Mouse (Mus musculus) kidney, embryonic 15.5 days (tissue): Measurements from ENCODE around the gene Mprip. TPM values are rescaled to one million over a fixed set of nuclear protein-coding genes. Genes with fewer than 3 reads are reported as not detected.
"Not testable (repeated sequence)": the region's sequence is repeated elsewhere in the genome, so short reads cannot be mapped to it uniquely, and the experiment has no call there.

Source experiments
- ATAC-seq: fragments of 200-750 bp; cut with Nextera tagmentation; replicated peaks from 2 replicates; pipeline ENCODE4 v1.8.0; 2017; ENCODE audit warnings: moderate TSS enrichment; ENCODE audit not compliant: low FRiP score
- H3K27ac ChIP-seq: fragments of 300-500 bp; sonication (generic); 2 replicates; pipeline ENCODE4 v1.5.1; 2015; ENCODE audit warnings: mild to moderate bottlenecking, inconsistent platforms
- H3K27me3 ChIP-seq: fragments of 300-500 bp; sonication (generic); 2 replicates; pipeline ENCODE4 v1.6.1; 2015; ENCODE audit warnings: inconsistent platforms
- H3K36me3 ChIP-seq: fragments of 300-500 bp; sonication (generic); 2 replicates; pipeline ENCODE4 v1.6.1; 2015; ENCODE audit warnings: inconsistent platforms
- H3K4me1 ChIP-seq: fragments of 300-500 bp; sonication (generic); 2 replicates; pipeline ENCODE4 v1.6.1; 2015; ENCODE audit warnings: inconsistent platforms
- H3K4me2 ChIP-seq: fragments of 300-500 bp; sonication (generic); 2 replicates; pipeline ENCODE4 v1.6.1; 2015; ENCODE audit warnings: moderate library complexity, mild to moderate bottlenecking, inconsistent platforms
- H3K4me3 ChIP-seq: fragments of 300-500 bp; sonication (generic); replicated peaks from 2 replicates; pipeline ENCODE4 v1.5.1; 2015; ENCODE audit warnings: mild to moderate bottlenecking, inconsistent platforms
- H3K9ac ChIP-seq: fragments of 300-500 bp; sonication (generic); 2 replicates; pipeline ENCODE4 v1.6.1; 2015; ENCODE audit warnings: mild to moderate bottlenecking, inconsistent platforms
- H3K9me3 ChIP-seq: fragments of 300-500 bp; sonication (generic); replicated peaks from 2 replicates; pipeline ENCODE4 v1.6.1; 2016; ENCODE audit warnings: inconsistent platforms
- WGBS: fragments of 180-500 bp; shearing (Covaris S2); methylation state at CpG from one replicate; pipeline ENCODE4 v1.1.7; 2015; ENCODE audit warnings: mixed read lengths; 5-methylcytosine and 5-hydroxymethylcytosine counted together
- polyA plus RNA-seq: library from polyadenylated mRNA; unstranded; fragments of >200 nt; fragmentation: Nextera tagmentation; extraction: Ambion mirVana; gene quantifications from 2 replicates; pipeline ENCODE4 v1.2.1, GENCODE M21; 2015

Gene Mprip
- polyA plus RNA-seq, 1 experiment from 2014 or later = 46.7 TPM

DNA sequence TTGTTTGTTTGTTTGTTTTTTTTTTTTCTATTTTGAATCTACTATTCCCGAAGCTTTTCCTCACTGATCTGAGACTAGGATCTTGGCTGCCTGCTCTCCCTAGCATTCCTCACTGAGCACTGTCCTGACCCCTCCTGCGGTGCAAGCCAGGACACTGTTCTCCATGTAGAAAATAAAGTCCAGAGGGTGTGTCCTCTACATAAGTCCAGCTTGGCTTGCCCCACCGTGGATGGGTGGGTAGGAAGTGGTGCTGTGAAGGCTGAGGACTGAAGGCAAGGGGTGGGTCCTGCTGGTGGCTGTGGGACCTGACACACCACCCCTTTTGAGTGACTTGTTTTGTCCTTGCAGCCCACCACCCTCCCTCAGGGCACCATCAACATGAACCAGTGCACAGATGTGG, 66.1 kb downstream of the Mprip start:
- 88% methylated on average over 3 of the region's 3 CpGs for WGBS
- Histone ChIP-seq H3K9me3 (no peaks in the 10 kb centered on the region), H3K27ac (no peak overlapping the region), H3K27me3 (no peaks in the 10 kb centered on the region), H3K4me1 (peaks cover 5% of the 10 kb centered on the region; the same call in 1 of the 2 replicates), H3K4me3 (no peak overlapping the region), H3K36me3 (peaks cover 40% of the 10 kb centered on the region), H3K4me2 (no peak overlapping the region), H3K9ac (no peak overlapping the region)
- no peak for ATAC-seq

DNA sequence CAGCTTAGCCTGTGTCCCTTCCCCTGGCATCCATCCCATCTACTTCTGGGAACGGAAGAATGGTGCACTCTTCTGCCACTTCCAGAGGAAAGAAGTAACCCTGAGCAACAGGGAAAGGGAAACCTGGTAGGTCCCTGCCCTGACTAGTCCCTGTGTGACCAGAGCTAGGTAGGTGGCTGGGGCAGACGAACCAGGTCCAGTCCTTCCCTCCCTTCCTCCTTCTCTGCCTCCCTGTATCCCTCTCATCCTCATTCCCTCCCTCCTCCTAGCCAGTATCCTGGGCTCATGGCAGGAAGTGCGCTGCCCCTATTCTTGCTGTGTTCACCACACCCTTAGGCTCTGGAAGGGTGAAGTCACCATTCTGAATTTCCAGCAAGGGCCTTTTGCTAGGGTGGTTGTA, 70.7 kb downstream of the Mprip start:
- H3K27me3 ChIP-seq = no peaks in the 10 kb centered on the region
- 79% methylated on average over 3 of the region's 3 CpGs for WGBS

DNA sequence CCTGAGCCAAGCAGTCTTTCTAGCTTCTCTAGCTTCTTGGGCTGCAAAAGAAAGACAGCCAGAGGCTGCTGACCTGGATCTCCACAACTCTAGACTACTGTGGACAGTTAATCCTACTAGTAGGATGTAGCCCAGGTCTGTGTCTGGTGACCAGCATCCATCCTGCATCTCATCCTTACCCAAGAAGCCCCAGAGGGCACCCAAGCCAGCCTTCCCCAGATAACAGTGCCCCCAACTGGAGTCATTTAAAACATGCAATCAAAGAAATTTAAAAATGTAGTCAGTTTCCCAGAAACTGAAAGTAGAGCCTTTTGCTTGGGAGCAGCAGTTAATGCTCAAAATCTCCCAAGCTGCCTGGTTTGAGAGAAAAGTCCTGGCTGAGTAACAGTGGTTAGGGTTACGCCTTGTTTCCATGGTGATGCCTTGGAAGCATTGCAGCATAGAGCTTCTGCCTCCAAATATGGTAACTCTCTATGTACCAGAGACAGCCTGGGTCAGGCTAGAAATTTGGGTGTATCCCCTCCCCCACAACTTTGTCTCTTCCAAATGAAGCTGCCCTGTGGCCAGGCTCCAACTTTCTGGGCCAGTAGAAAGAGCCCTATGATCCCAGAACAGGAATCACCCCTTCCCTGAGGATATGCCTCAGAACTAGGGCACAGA, 71.4 kb downstream of the Mprip start:
- Histone ChIP-seq H3K4me1 (peaks cover 9% of the 10 kb centered on the region; the same call in 1 of the 2 replicates), H3K27me3 (no peaks in the 10 kb centered on the region), H3K36me3 (peaks cover 88% of the 10 kb centered on the region), H3K27ac (peak overlapping the region; percentile 87), H3K9ac (no peak overlapping the region), H3K9me3 (no peaks in the 10 kb centered on the region), H3K4me2 (no peak overlapping the region), H3K4me3 (no peak overlapping the region)
- 36% methylated on average over 1 of the region's 1 CpGs for WGBS
- ATAC-seq = peak; percentile 77; the same call in 1 of the 2 replicates

More for the DNA sequence above, 70.7 kb downstream of the Mprip start:
- H3K27ac ChIP-seq = peak overlapping the region; percentile 87
- peaks cover 9% of the 10 kb centered on the region; the same call in 1 of the 2 replicates for H3K4me1 ChIP-seq
- no peak for ATAC-seq
- H3K36me3 ChIP-seq = peaks cover 81% of the 10 kb centered on the region
- H3K9ac ChIP-seq = no peak overlapping the region
- H3K4me3 ChIP-seq = no peak overlapping the region
- H3K9me3 ChIP-seq = no peaks in the 10 kb centered on the region
- no peak overlapping the region for H3K4me2 ChIP-seq

DNA sequence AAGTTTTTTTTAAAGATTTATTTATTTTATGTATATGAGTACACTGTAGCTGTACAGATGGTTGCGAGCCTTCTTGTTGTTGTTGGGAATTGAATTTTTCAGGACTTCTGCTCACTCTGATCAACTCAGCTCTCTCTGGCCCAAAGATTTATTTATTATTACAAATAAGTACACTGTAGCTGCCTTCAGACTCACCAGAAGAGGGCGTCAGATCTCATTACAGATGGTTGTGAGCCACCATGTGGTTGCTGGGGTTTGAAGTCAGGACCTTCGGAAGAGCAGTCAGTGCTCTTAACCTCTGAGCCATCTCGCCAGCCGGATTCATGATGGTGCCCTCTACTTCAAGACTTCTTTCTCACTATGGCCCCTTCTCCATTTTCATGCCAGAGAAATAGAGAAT, 72.5 kb downstream of the Mprip start:
- WGBS = 79% methylated on average over 5 of the region's 5 CpGs
- not testable (repeated sequence) for ATAC-seq, H3K9ac ChIP-seq, H3K4me2 ChIP-seq, H3K9me3 ChIP-seq, H3K4me1 ChIP-seq, H3K4me3 ChIP-seq, H3K27me3 ChIP-seq, H3K27ac ChIP-seq
- peaks cover 90% of the 10 kb centered on the region for H3K36me3 ChIP-seq

DNA sequence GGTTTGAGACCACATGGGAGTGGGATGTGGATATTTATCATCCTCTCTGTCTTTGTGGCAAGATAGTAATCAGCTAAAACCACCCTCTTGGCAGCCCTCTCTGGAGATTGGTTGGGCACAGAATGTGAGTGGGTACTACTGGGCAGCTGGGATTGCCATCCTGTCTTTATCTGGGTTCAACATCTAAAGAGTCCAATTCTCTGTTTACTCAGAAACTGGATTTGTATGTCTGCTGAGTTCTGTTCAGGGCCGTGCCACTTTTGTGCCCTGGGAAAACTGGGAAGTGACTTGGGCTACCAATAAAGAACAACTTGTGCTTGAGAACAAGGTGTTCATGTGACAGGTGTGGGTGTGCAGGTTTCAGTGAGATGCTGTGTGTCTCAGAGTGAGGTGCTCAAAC, 73.2 kb downstream of the Mprip start:
- peaks cover 90% of the 10 kb centered on the region for H3K36me3 ChIP-seq
- H3K4me3 ChIP-seq = no peak overlapping the region
- WGBS = 79% methylated on average over 1 of the region's 1 CpGs
- H3K4me2 ChIP-seq = no peak overlapping the region
- H3K9ac ChIP-seq = no peak overlapping the region
- no peak overlapping the region for H3K27ac ChIP-seq
- H3K27me3 ChIP-seq = no peaks in the 10 kb centered on the region
- ATAC-seq = no peak
- H3K9me3 ChIP-seq = no peaks in the 10 kb centered on the region
- H3K4me1 ChIP-seq = peaks cover 9% of the 10 kb centered on the region; the same call in 1 of the 2 replicates

DNA sequence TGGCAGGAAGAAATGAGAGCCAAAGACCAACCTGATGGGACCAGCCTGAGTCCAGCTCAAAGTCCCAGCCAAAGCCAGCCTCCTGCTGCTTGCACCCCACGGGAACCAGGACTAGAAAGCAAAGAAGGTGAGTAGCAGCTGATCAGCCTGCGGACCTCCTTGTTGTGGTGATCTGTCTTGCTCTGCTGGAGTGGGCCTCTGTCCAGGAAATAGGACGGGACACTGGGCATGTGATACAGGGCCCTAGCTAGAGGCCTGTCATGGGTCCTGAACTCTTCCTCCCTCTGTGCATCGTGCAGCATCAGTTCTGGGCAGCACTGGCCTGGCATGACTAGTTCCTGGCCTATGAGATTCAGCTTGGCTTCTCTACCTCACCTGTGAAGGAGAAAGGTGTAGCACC, 74.8 kb downstream of the Mprip start:
- not testable (repeated sequence) for ATAC-seq, H3K27ac ChIP-seq, H3K9ac ChIP-seq, H3K27me3 ChIP-seq, H3K9me3 ChIP-seq, H3K4me2 ChIP-seq, H3K4me3 ChIP-seq, H3K4me1 ChIP-seq
- WGBS = 91% methylated on average over 4 of the region's 4 CpGs
- peaks cover 91% of the 10 kb centered on the region for H3K36me3 ChIP-seq

DNA sequence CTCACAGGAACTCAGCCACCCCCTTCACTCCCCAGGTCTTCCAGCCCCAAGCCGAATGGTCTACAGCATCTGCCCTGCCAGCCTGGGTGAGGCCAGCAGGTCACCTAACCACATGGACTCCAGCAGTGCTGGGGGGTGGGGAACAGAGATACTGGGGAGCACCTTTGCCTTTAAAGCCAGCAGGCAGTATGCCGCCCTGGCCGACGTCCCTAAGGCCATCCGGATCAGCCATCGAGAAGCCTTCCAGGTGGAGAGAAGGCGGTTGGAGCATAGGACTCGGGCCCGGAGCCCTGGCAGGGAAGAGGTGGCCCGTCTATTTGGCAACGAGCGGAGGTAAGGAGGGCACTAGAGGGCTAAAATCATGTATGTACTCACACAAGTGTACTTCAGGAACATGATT, 76.1 kb downstream of the Mprip start:
- H3K9ac ChIP-seq = no peak overlapping the region
- no peak for ATAC-seq
- no peak overlapping the region for H3K27ac ChIP-seq
- H3K9me3 ChIP-seq = no peaks in the 10 kb centered on the region
- no peaks in the 10 kb centered on the region for H3K27me3 ChIP-seq
- H3K4me2 ChIP-seq = no peak overlapping the region
- H3K4me1 ChIP-seq = peaks cover 3% of the 10 kb centered on the region; the same call in 1 of the 2 replicates
- H3K4me3 ChIP-seq = no peak overlapping the region
- 96% methylated on average over 12 of the region's 12 CpGs for WGBS
- H3K36me3 ChIP-seq = peaks cover 94% of the 10 kb centered on the region

DNA sequence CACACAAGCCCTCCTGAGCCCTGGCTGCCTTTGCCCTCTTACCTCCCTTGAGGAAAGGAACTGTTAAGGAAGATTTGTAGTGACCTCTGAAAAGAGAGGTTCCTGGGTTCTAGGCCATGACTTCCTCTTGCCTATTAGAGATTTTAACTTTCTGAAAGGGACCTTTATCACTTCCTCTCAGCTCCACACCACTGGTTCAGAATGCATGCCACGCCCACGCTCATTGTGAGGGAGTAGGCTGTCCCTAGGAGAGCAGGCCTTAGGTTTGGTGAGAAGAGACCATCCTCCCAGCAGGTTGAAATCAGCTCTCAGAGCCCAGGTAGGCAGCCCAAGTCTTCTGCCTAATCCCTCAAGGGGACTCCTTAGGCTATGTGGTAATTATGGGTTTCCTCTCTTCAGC, 78.9 kb downstream of the Mprip start:
- Histone ChIP-seq H3K27ac (no peak overlapping the region), H3K27me3 (no peaks in the 10 kb centered on the region), H3K4me1 (no peaks in the 10 kb centered on the region), H3K36me3 (peaks cover 99% of the 10 kb centered on the region), H3K9ac (no peak overlapping the region), H3K4me3 (no peak overlapping the region), H3K4me2 (no peak overlapping the region), H3K9me3 (no peaks in the 10 kb centered on the region)
- ATAC-seq = no peak
- 85% methylated on average over 2 of the region's 2 CpGs for WGBS

DNA sequence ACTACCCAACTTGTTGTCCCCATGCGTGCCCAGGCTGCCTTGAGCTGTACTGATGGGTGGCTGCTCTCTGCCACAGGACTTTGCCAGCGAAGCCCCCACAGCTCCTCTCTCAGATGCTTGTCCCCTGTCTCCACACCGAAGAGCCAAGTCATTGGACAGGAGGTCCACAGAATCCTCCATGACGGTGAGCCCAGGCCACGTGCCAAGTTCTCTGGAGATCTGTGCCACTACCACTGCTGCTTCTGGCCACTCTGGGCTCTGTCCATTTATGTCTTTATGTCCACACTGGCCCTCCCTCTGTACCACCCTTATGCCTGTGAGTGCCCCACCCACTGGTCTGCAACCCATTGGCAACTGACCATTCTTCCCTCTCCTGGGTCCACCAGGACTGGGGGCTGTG, 80.8 kb downstream of the Mprip start:
- H3K27me3 ChIP-seq = no peaks in the 10 kb centered on the region
- H3K9ac ChIP-seq = no peak overlapping the region
- no peak overlapping the region for H3K4me3 ChIP-seq
- no peaks in the 10 kb centered on the region for H3K4me1 ChIP-seq
- H3K36me3 ChIP-seq = peaks cover 92% of the 10 kb centered on the region
- 100% methylated on average over 5 of the region's 5 CpGs for WGBS
- no peak for ATAC-seq
- no peak overlapping the region for H3K4me2 ChIP-seq
- no peak overlapping the region for H3K27ac ChIP-seq
- no peaks in the 10 kb centered on the region for H3K9me3 ChIP-seq

DNA sequence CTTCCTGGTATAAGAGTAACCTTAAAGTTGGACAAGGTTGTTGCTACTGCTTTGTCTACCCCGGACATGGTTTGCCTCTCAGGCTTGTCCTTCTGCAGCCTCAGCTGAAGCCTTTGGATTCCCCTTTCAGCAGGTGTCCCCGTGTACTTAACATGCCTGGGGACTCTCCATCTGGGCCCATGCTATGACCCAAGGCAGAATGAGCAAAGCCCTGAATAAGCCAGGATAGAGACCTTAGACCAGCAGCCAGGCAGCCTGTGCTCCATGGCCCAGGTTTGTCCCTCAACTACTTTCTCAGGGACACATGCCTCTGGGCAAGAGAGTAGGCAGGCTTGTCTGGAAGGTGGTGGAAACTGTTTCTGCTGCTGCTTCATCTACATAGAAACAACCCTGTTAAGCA, 82.2 kb downstream of the Mprip start:
- H3K27me3 ChIP-seq = no peaks in the 10 kb centered on the region
- H3K4me2 ChIP-seq = no peak overlapping the region
- no peak overlapping the region for H3K9ac ChIP-seq
- no peak overlapping the region for H3K27ac ChIP-seq
- peaks cover 88% of the 10 kb centered on the region for H3K36me3 ChIP-seq
- no peak for ATAC-seq
- H3K4me3 ChIP-seq = no peak overlapping the region
- 98% methylated on average over 2 of the region's 2 CpGs for WGBS
- H3K4me1 ChIP-seq = no peaks in the 10 kb centered on the region
- no peaks in the 10 kb centered on the region for H3K9me3 ChIP-seq

DNA sequence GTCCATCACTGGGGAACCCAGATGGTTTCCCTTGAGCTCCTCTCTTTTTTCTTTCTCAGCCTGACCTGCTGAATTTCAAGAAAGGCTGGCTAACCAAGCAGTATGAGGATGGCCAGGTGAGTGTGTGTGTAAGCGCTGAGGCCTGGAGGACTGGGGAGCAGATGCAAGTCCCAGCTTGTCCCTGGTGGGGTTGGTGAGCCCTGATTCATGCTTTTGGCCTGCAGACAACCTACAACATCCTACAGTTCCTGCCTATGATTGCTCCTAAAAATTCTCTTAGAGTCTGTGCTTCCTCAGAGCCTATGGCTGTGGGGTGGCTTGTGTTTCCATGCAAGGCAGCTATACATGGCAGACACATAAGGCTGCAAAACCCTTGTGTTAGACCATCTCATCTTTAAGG, 82.6 kb downstream of the Mprip start:
- Histone ChIP-seq H3K4me1 (no peaks in the 10 kb centered on the region), H3K27ac (no peak overlapping the region), H3K4me3 (no peak overlapping the region), H3K9me3 (no peaks in the 10 kb centered on the region), H3K9ac (no peak overlapping the region), H3K36me3 (peaks cover 88% of the 10 kb centered on the region), H3K27me3 (no peaks in the 10 kb centered on the region), H3K4me2 (no peak overlapping the region)
- no peak for ATAC-seq
- 90% methylated on average over 1 of the region's 1 CpGs for WGBS

DNA sequence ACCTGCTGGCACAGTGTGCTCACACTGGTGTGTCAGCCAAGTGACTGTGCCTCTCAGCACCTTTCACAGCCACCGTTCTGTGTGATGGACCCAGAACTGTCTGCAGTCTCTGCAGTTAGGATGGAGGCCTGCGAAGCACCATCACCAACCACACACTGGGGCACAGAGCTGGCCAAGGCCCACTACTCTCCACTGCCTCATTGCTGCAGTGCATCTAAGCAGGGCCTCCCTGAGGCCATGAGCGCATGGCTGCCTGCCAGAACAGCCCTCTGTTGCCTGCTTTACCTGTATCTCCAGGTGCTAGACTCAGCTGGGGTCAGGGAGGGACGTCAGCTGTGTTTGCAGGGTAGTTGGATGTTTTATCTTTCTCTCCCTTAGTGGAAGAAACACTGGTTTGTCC, 83.3 kb downstream of the Mprip start:
- Histone ChIP-seq H3K4me2 (no peak overlapping the region), H3K27me3 (no peaks in the 10 kb centered on the region), H3K9me3 (no peaks in the 10 kb centered on the region), H3K9ac (no peak overlapping the region), H3K4me1 (no peaks in the 10 kb centered on the region), H3K36me3 (peaks cover 88% of the 10 kb centered on the region), H3K27ac (no peak overlapping the region), H3K4me3 (no peak overlapping the region)
- no peak for ATAC-seq
- 91% methylated on average over 4 of the region's 4 CpGs for WGBS

DNA sequence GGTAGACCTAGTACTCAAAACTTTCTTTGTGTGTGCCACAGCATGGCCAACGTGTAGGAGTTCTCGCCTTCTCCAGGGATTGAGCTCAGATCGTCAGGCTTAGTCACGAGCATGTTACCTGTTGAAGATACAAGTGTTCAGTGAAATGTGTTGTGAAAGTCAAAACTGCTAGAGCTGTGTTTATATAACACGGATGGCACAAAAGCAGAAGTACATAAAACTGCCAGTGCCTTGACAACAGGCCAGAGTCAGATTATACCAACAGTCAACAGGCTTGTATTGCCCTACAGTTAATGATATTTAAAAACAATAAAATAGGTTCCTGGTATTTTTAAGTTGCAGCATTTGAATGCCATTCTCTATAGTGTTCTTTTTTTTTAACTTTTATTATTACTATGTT, 84.7 kb downstream of the Mprip start:
- H3K36me3 ChIP-seq = peaks cover 88% of the 10 kb centered on the region
- H3K9me3 ChIP-seq = no peaks in the 10 kb centered on the region
- no peak overlapping the region for H3K4me3 ChIP-seq
- no peak overlapping the region for H3K9ac ChIP-seq
- H3K4me2 ChIP-seq = no peak overlapping the region
- WGBS = 72% methylated on average over 5 of the region's 5 CpGs
- no peaks in the 10 kb centered on the region for H3K4me1 ChIP-seq
- ATAC-seq = no peak
- H3K27me3 ChIP-seq = no peaks in the 10 kb centered on the region
- no peak overlapping the region for H3K27ac ChIP-seq
